Mouse (Mus musculus) heart, embryonic 11.5 days (tissue): ENCODE measurements at regions not wholly inside any gene's neighbourhood (a gene's known extent, or its start where the extent isn't known, plus 50 kb on each side); places are given as distances from the start of the nearest gene placed in this dataset.

Source experiments
- ATAC-seq: fragments of 200-750 bp; cut with Nextera tagmentation; replicated peaks from 2 replicates; pipeline ENCODE4 v1.8.0; 2017; ENCODE audit warnings: moderate library complexity; ENCODE audit not compliant: insufficient number of reproducible peaks, low FRiP score, low TSS enrichment
- H3K27ac ChIP-seq: fragments of 300-500 bp; sonication (generic); 2 replicates; pipeline ENCODE4 v1.5.1; 2014; ENCODE audit warnings: mild to moderate bottlenecking, low read depth, low read length
- H3K27me3 ChIP-seq: fragments of 300-500 bp; sonication (generic); 2 replicates; pipeline ENCODE4 v1.6.1; 2014; ENCODE audit warnings: mild to moderate bottlenecking, low read length, mixed read lengths; ENCODE audit not compliant: control insufficient read depth, insufficient read depth
- H3K36me3 ChIP-seq: fragments of 300-500 bp; sonication (generic); 2 replicates; pipeline ENCODE4 v1.6.1; 2014; ENCODE audit warnings: mild to moderate bottlenecking, low read length, moderate library complexity, mixed read lengths; ENCODE audit not compliant: control insufficient read depth, insufficient read depth
- H3K4me1 ChIP-seq: fragments of 300-500 bp; sonication (generic); 2 replicates; pipeline ENCODE4 v1.6.1; 2014; ENCODE audit warnings: low read length; ENCODE audit not compliant: control insufficient read depth, insufficient read depth
- H3K4me2 ChIP-seq: fragments of 300-500 bp; sonication (generic); 2 replicates; pipeline ENCODE4 v1.6.1; 2014; ENCODE audit warnings: mild to moderate bottlenecking, moderate library complexity
- H3K4me3 ChIP-seq: fragments of 300-500 bp; sonication (generic); 2 replicates; pipeline ENCODE4 v1.5.1; 2014; ENCODE audit warnings: low read depth, low read length
- H3K9ac ChIP-seq: fragments of 300-500 bp; sonication (generic); 2 replicates; pipeline ENCODE4 v1.6.1; 2014; ENCODE audit warnings: mild to moderate bottlenecking, low read depth, low read length, moderate library complexity
- H3K9me3 ChIP-seq: fragments of 300-500 bp; sonication (generic); replicated peaks from 2 replicates; pipeline ENCODE4 v1.6.1; 2016; ENCODE audit warnings: low read length; ENCODE audit not compliant: control insufficient read depth
- WGBS: fragments of 180-500 bp; shearing (Covaris S2); extraction: QIAGEN DNeasy Blood & Tissue Kit; methylation state at CpG from one replicate; pipeline ENCODE4 v1.1.7; 2014; ENCODE audit not compliant: insufficient replicate concordance; 5-methylcytosine and 5-hydroxymethylcytosine counted together

DNA sequence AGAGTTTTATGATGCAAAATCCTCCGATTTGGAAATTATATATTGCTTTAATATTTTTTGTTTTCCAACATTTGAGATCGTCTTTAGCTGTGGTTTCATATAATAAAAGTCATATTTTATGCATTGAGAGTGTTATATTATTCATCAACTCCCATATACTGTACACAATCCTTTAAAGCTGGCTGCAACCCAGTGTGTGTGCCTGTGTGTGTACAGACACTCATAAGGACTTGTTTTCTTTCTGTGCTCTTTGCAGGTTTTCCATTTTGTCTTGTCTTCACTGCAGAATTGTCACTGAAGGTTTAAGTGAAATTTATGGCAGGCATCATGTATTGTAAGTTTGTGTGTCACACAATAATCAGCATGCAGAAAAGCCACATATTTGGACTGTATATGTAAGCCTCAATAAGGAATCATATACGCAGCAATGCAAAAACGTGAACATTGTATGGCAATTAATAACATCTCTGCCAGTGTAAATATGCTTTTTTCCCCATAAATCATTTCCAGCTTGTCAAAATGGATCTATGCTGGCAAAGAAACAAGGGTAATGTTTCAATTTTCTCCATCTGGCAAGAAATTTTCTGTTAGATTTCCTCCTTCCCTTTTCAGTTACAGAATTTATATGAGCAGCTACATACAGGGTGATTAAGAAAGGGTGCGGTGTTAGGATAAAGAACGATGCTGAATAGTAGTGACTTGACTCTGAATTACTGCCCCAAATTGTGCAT, 342.4 kb upstream of the Pkn2 start:
- no peak overlapping the region for H3K4me3 ChIP-seq
- no peaks in the 10 kb centered on the region for H3K27me3 ChIP-seq
- H3K27ac ChIP-seq, result no peak overlapping the region
- H3K9me3 ChIP-seq, result no peaks in the 10 kb centered on the region
- no peak overlapping the region for H3K9ac ChIP-seq
- no peak for ATAC-seq
- no peaks in the 10 kb centered on the region for H3K36me3 ChIP-seq
- H3K4me1 ChIP-seq, result no peaks in the 10 kb centered on the region
- H3K4me2 ChIP-seq, result no peak overlapping the region
- 77% methylated on average over 6 of the region's 6 CpGs for WGBS

DNA sequence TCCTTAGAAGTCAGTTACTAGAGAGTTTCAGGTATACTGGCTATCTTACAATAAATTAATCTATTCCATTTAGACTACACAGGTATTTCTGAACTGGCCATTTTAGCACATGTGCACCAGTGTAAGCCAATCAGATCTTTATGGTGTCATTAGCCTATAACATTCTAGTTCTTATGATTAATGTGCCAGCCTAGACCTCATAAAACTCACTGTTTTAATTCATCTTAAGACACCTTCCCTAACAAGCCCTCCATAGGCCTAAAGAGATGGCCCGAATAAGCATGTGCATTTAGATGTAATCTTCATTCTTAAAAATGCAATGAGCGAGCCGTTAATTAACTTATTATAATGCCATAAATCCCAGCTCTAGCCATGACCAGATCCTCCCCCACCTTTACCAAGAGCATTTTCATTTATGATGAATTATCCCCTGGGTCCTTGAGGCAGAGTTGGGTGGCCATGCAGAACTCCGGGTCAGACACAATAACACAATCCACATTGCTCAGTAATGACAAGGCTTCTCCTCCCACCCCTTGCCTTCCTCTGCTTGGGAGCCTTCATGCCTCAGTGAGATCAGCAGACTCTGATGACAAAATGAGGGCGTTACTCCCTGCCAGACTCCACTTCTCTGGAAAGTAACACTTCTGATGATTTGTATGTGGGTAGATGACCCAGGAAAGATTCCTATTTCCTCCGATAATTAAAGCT, 311.6 kb upstream of the Pkn2 start:
- Histone ChIP-seq H3K4me3 (no peak overlapping the region), H3K27ac (no peak overlapping the region), H3K9me3 (no peaks in the 10 kb centered on the region), H3K4me1 (no peaks in the 10 kb centered on the region), H3K27me3 (no peaks in the 10 kb centered on the region), H3K4me2 (no peak overlapping the region), H3K9ac (no peak overlapping the region), H3K36me3 (no peaks in the 10 kb centered on the region)
- WGBS, result 82% methylated on average over 6 of the region's 6 CpGs
- ATAC-seq, result no peak

DNA sequence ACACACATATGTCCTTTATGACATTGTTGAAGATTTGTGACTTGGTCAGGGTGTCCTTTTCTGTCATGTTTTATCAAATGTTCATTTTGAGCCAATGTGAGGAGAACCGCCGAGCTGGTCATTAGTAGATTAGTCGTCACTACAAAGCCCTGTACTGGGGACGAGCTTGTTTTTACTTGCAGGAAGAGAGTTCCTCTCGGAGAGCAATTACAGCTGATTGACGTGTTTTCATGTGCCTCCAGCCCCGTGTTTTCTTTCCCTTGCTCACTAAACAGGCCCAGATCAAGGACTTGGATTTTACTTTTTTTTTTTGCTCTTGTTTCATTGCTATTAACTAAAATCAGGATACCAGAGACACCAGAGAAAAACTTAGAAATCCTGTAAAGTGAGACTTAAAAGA, 307.1 kb upstream of the Pkn2 start:
- H3K9ac ChIP-seq, result no peak overlapping the region
- H3K36me3 ChIP-seq, result no peaks in the 10 kb centered on the region
- no peak overlapping the region for H3K4me3 ChIP-seq
- H3K9me3 ChIP-seq, result no peaks in the 10 kb centered on the region
- no peaks in the 10 kb centered on the region for H3K27me3 ChIP-seq
- no peak overlapping the region for H3K27ac ChIP-seq
- H3K4me1 ChIP-seq, result no peaks in the 10 kb centered on the region
- H3K4me2 ChIP-seq, result no peak overlapping the region
- 31% methylated on average over 7 of the region's 7 CpGs for WGBS
- ATAC-seq, result no peak

DNA sequence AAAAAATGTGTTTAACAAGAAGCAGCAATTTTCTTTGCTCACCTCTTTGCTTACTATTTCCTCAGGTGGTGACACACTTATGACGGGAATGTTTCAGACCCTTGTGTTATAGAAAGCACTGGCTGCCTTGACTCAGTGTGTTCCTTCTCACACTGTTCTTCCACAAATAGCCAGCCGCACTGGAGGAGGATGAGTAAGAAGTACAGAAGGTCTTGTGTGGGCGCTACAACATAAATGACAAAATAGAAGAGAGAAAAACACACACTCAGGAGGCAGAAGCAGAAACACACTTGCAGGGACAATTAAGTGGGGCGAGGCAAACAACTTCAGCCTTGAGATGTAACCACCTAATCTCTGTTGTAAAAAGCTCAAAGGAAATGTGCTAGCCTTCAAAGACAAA, 292.2 kb upstream of the Pkn2 start:
- no peaks in the 10 kb centered on the region for H3K27me3 ChIP-seq
- H3K27ac ChIP-seq, result no peak overlapping the region
- 81% methylated on average over 4 of the region's 4 CpGs for WGBS
- H3K36me3 ChIP-seq, result no peaks in the 10 kb centered on the region
- H3K9me3 ChIP-seq, result no peaks in the 10 kb centered on the region
- H3K9ac ChIP-seq, result no peak overlapping the region
- no peak for ATAC-seq
- H3K4me1 ChIP-seq, result no peaks in the 10 kb centered on the region
- no peak overlapping the region for H3K4me2 ChIP-seq
- H3K4me3 ChIP-seq, result no peak overlapping the region

DNA sequence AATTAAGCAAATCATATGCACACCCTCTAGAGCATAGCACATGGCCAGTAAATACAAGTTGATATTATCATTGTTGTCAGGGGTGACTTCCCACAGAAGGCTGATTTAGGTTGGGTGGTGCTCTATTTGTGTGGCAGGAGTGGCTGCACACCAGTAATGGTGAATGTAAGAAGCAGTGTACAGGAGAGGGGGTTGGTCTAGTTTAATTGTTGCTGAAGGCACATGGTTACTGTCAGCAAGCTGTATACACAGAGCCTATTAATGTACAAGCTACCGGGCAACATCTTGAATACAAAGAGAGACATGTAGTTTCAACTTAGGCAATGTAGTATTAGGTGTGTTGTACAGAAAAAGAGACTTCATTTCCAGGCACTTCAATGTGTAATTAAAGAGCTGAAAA, 280.6 kb upstream of the Pkn2 start:
- Histone ChIP-seq H3K36me3 (no peaks in the 10 kb centered on the region), H3K4me2 (no peak overlapping the region), H3K4me1 (no peaks in the 10 kb centered on the region), H3K27me3 (no peaks in the 10 kb centered on the region), H3K9ac (no peak overlapping the region), H3K27ac (no peak overlapping the region), H3K4me3 (no peak overlapping the region), H3K9me3 (no peaks in the 10 kb centered on the region)
- 77% methylated on average over 1 of the region's 1 CpGs for WGBS
- ATAC-seq, result no peak

DNA sequence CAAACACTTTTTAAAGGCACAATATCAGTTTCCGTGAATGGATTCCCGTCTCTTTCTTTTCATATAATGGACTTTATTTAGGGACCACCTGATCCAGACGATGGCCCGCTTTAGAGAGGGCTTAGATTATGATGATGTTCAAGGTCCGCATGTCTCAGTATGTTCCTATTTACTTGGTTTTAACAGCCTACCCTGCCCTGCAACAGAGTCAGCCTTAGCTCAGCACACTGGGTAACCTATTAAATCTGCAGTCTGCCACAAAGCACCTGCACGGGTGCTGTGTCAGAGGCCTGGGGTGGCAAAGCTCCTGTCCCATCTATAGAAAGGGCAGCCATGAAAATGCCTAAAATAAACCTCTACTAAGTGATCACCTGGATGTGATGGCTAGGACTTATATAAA, 280.2 kb upstream of the Pkn2 start:
- no peaks in the 10 kb centered on the region for H3K9me3 ChIP-seq
- no peak overlapping the region for H3K4me3 ChIP-seq
- no peak overlapping the region for H3K27ac ChIP-seq
- ATAC-seq, result no peak
- H3K27me3 ChIP-seq, result no peaks in the 10 kb centered on the region
- WGBS, result 84% methylated on average over 6 of the region's 6 CpGs
- no peak overlapping the region for H3K9ac ChIP-seq
- H3K36me3 ChIP-seq, result no peaks in the 10 kb centered on the region
- H3K4me2 ChIP-seq, result no peak overlapping the region
- no peaks in the 10 kb centered on the region for H3K4me1 ChIP-seq

DNA sequence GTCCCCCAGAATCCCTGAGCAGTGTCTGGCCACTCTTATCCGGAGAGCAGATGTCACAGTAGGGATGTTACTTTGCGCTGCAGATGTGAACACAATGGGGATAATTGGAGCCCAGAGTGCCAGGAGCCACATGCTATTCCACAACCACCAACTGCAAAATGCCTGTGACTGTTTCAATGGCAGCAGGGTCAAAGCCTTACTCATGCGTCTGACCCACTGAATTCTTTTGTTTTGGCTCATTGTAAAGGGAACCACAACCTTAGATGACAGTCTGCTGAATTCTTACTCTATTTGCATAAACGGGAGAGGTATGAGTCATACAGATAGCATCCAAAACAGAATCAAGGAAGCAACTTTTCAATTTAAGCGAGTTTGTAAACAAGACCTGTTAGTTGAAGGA, 276.8 kb upstream of the Pkn2 start:
- Histone ChIP-seq H3K4me2 (no peak overlapping the region), H3K27ac (no peak overlapping the region), H3K9ac (no peak overlapping the region), H3K36me3 (no peaks in the 10 kb centered on the region), H3K4me3 (no peak overlapping the region), H3K4me1 (no peaks in the 10 kb centered on the region), H3K27me3 (no peaks in the 10 kb centered on the region), H3K9me3 (no peaks in the 10 kb centered on the region)
- 47% methylated on average over 5 of the region's 5 CpGs for WGBS
- ATAC-seq, result no peak

DNA sequence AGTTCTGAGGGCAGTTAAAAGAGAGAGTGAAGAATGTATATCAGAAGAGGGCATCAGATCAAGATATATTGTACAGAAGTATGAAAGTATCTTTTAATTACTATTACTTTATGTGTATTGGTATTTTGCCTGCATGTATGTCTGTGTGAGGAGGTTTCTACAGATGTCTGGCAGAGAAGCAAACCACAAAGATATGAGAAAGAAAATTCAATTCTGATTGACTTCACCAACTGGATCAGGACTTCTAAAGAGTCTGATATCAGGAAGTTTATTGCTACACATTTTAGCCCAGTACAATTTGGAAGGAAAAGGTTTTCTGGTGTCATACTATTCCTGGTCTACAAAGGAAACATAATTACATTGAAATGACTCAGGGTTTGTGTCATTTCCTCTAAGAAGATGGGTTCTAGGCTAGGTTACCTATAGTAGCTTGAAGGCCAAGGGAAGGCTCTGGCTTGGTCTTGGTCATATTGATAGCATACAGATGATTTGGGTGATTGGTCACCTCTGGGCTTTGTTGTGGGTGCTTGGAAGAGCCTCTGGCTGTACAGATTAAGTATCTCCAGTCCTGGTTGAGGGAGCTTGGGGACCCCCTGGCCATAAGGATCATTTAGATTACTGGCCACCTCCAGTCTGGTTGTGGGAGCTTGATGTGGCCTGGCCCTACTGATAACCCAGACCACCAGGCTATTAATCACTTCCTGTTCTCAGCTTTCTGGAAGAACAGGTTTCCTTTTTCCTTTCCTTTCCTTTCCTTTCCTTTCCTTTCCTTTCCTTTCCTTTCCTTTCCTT, 275.1 kb upstream of the Pkn2 start:
- Histone ChIP-seq H3K27ac (no peak overlapping the region), H3K27me3 (no peaks in the 10 kb centered on the region), H3K9ac (no peak overlapping the region), H3K4me2 (no peak overlapping the region), H3K36me3 (no peaks in the 10 kb centered on the region), H3K9me3 (no peaks in the 10 kb centered on the region), H3K4me1 (no peaks in the 10 kb centered on the region), H3K4me3 (no peak overlapping the region)
- ATAC-seq, result no peak
